Mouse (Mus musculus) myocyte (in vitro differentiated cells): ENCODE results near the gene Sox5. TPM values are rescaled to one million over a fixed set of nuclear protein-coding genes. Genes with fewer than 3 reads are reported as not detected.
A peak's percentile ranks its signal among the peaks of the same experiment; 100 is the strongest.

Experiments used
- H3K27me3 ChIP-seq: one replicate; pipeline ENCODE4 v1.6.1; 2011; ENCODE audit not compliant: control insufficient read depth, insufficient read depth, insufficient read length
- H3K36me3 ChIP-seq: one replicate; pipeline ENCODE4 v1.6.1; 2011; ENCODE audit not compliant: control insufficient read depth, insufficient read depth
- H3K4me2 ChIP-seq: one replicate; pipeline ENCODE4 v1.6.1; 2011; ENCODE audit warnings: low read depth, control low read depth
- H3K4me3 ChIP-seq: one replicate; pipeline ENCODE4 v1.5.1; 2011; ENCODE audit warnings: mild to moderate bottlenecking, control low read depth, moderate library complexity
- H3K79me2 ChIP-seq: one replicate; pipeline ENCODE4 v1.6.1; 2011; ENCODE audit not compliant: control insufficient read depth, insufficient read depth
- H3ac ChIP-seq: one replicate; pipeline ENCODE4 v1.6.1; 2011; ENCODE audit not compliant: control insufficient read depth, insufficient read length
- CEBPB ChIP-seq: IDR thresholded peaks from 2 replicates; pipeline ENCODE4 v1.6.1; 2011; ENCODE audit warnings: mild to moderate bottlenecking, moderate library complexity; ENCODE audit not compliant: poor library complexity, insufficient read depth, severe bottlenecking
- E2F4 ChIP-seq: IDR thresholded peaks from one replicate; pipeline ENCODE4 v1.6.1; 2011; ENCODE audit warnings: mild to moderate bottlenecking, control low read depth, moderate library complexity; ENCODE audit not compliant: insufficient read depth
- MAX ChIP-seq: IDR thresholded peaks from one replicate; pipeline ENCODE4 v1.6.1; 2011; ENCODE audit warnings: low read depth, mild to moderate bottlenecking, control low read depth
- MYOD1 ChIP-seq, 3 experiments: IDR thresholded peaks; one replicate each; pipeline ENCODE4 v1.6.1; 2011; ENCODE audit warnings: control low read depth in 2 of 3, low read depth in 2 of 3, mild to moderate bottlenecking in 2 of 3, moderate library complexity in 1 of 3; ENCODE audit not compliant: insufficient read length in 2 of 3, control insufficient read depth in 1 of 3
- MYOG ChIP-seq, 3 experiments: IDR thresholded peaks; one replicate each; pipeline ENCODE4 v1.6.1; 2011; ENCODE audit warnings: control low read depth in 2 of 3, low read depth in 2 of 3, mild to moderate bottlenecking in 2 of 3; ENCODE audit not compliant: insufficient read length in 2 of 3, control insufficient read depth in 1 of 3, insufficient read depth in 1 of 3
- POLR2A ChIP-seq: IDR thresholded peaks from one replicate; pipeline ENCODE4 v1.6.1; 2011; ENCODE audit warnings: low read depth, mild to moderate bottlenecking, control low read depth, moderate library complexity; ENCODE audit not compliant: insufficient read length
- POLR2AphosphoS2 ChIP-seq: IDR thresholded peaks from one replicate; pipeline ENCODE4 v1.6.1; 2011; ENCODE audit warnings: low read depth, control low read depth; ENCODE audit not compliant: insufficient read length
- REST ChIP-seq: IDR thresholded peaks from one replicate; pipeline ENCODE4 v1.6.1; 2011; ENCODE audit warnings: mild to moderate bottlenecking, control low read depth, moderate library complexity; ENCODE audit not compliant: insufficient read depth, insufficient read length
- SRF ChIP-seq: IDR thresholded peaks from one replicate; pipeline ENCODE4 v1.6.1; 2011; ENCODE audit warnings: low read depth; ENCODE audit not compliant: control insufficient read depth, insufficient read length
- TCF12 ChIP-seq: IDR thresholded peaks from one replicate; pipeline ENCODE4 v1.6.1; 2011; ENCODE audit warnings: mild to moderate bottlenecking, control low read depth; ENCODE audit not compliant: poor library complexity, insufficient read depth, severe bottlenecking
- TCF3 ChIP-seq: IDR thresholded peaks from one replicate; pipeline ENCODE4 v1.6.1; 2011; ENCODE audit warnings: low read depth, control low read depth; ENCODE audit not compliant: insufficient read length
- USF1 ChIP-seq: IDR thresholded peaks from one replicate; pipeline ENCODE4 v1.6.1; 2011; ENCODE audit warnings: low read depth, mild to moderate bottlenecking, control low read depth, moderate library complexity
- polyA plus RNA-seq: library from polyadenylated mRNA; unstranded; fragments of >200 nt; fragmentation: generic; extraction: Trizol; gene quantifications from one replicate; pipeline ENCODE4 v1.2.1, GENCODE M21; 2012; ENCODE audit warnings: missing spikeins

Gene Sox5
- polyA plus RNA-seq, 1 experiment, result 0.50 TPM

- no peaks in the 10 kb centered on the region for H3K36me3 ChIP-seq
- H3K79me2 ChIP-seq, result no peaks in the 10 kb centered on the region
- no peak overlapping the region for H3K4me3 ChIP-seq
- no peak overlapping the region for H3ac ChIP-seq
- no peaks in the 10 kb centered on the region for H3K27me3 ChIP-seq
- no peak for TF ChIP-seq POLR2A
- TF ChIP-seq MAX, result no peak
- TF ChIP-seq TCF12, result no peak
- no peak for TF ChIP-seq MYOD1 (IDR thresholded peaks at IDR 0.05; ENCODE audit: control insufficient read depth in 1 of 3, insufficient read length in 2 of 3, low read depth in 2 of 3)
- no peak for TF ChIP-seq POLR2AphosphoS2
- no peak for TF ChIP-seq SRF
- no peak for TF ChIP-seq E2F4
- TF ChIP-seq USF1, result no peak
- no peak for TF ChIP-seq REST
- no peak for TF ChIP-seq MYOG (IDR thresholded peaks at IDR 0.05; ENCODE audit: control insufficient read depth in 1 of 3, insufficient read depth in 1 of 3, insufficient read length in 2 of 3, low read depth in 2 of 3)
- TF ChIP-seq TCF3, result no peak
- TF ChIP-seq CEBPB, result no peak
- H3K4me2 ChIP-seq, result no peak overlapping the region
Measured at GRCm38 (mm10) chr6:144077826-144078225, 704.0 kb downstream of the Sox5 start.

- Histone ChIP-seq H3ac (no peak overlapping the region), H3K4me3 (no peak overlapping the region), H3K36me3 (no peaks in the 10 kb centered on the region), H3K27me3 (no peaks in the 10 kb centered on the region), H3K79me2 (no peaks in the 10 kb centered on the region), H3K4me2 (no peak overlapping the region)
- TF ChIP-seq MYOD1 (IDR thresholded peaks at IDR 0.05; ENCODE audit: control insufficient read depth in 1 of 3, insufficient read length in 2 of 3, low read depth in 2 of 3) (no peak), SRF (no peak), MAX (no peak), TCF12 (no peak), REST (no peak), E2F4 (no peak), POLR2A (no peak), MYOG (IDR thresholded peaks at IDR 0.05; ENCODE audit: control insufficient read depth in 1 of 3, insufficient read depth in 1 of 3, insufficient read length in 2 of 3, low read depth in 2 of 3) (no peak), CEBPB (no peak)
Measured at GRCm38 (mm10) chr6:144076376-144076775, 705.4 kb downstream of the Sox5 start.

- H3K27me3 ChIP-seq, result no peaks in the 10 kb centered on the region
- no peak overlapping the region for H3K4me3 ChIP-seq
- TF ChIP-seq POLR2AphosphoS2 (no peak), REST (no peak)
- no peaks in the 10 kb centered on the region for H3K79me2 ChIP-seq
- H3K4me2 ChIP-seq, result peak overlapping the region; percentile 72
- no peak overlapping the region for H3ac ChIP-seq
- H3K36me3 ChIP-seq, result no peaks in the 10 kb centered on the region
Measured at GRCm38 (mm10) chr6:144075327-144075941, 706.3 kb downstream of the Sox5 start.

GRCm38 (mm10) chr6:144074826-144075225, 707.0 kb downstream of the Sox5 start:
- H3K79me2 ChIP-seq, result no peaks in the 10 kb centered on the region
- H3K4me3 ChIP-seq, result no peak overlapping the region
- peak overlapping the region; percentile 72 for H3K4me2 ChIP-seq
- TF ChIP-seq SRF (no peak), MAX (no peak), POLR2A (no peak), REST (no peak), TCF3 (no peak), POLR2AphosphoS2 (no peak), MYOD1 (IDR thresholded peaks at IDR 0.05; ENCODE audit: control insufficient read depth in 1 of 3, insufficient read length in 2 of 3, low read depth in 2 of 3) (no peak), TCF12 (no peak), CEBPB (no peak), MYOG (IDR thresholded peaks at IDR 0.05; ENCODE audit: control insufficient read depth in 1 of 3, insufficient read depth in 1 of 3, insufficient read length in 2 of 3, low read depth in 2 of 3) (no peak), USF1 (no peak), E2F4 (no peak)
- no peak overlapping the region for H3ac ChIP-seq
- H3K36me3 ChIP-seq, result no peaks in the 10 kb centered on the region
- no peaks in the 10 kb centered on the region for H3K27me3 ChIP-seq

GRCm38 (mm10) chr6:144070461-144070860, 711.3 kb downstream of the Sox5 start:
- Histone ChIP-seq H3K4me3 (no peak overlapping the region), H3ac (no peak overlapping the region), H3K27me3 (no peaks in the 10 kb centered on the region), H3K79me2 (no peaks in the 10 kb centered on the region), H3K36me3 (no peaks in the 10 kb centered on the region), H3K4me2 (no peak overlapping the region)
- no peak for TF ChIP-seq REST
- TF ChIP-seq TCF12, result no peak
- TF ChIP-seq SRF, result no peak
- TF ChIP-seq E2F4, result no peak
- no peak for TF ChIP-seq CEBPB
- TF ChIP-seq TCF3, result no peak
- no peak for TF ChIP-seq MYOG (IDR thresholded peaks at IDR 0.05; ENCODE audit: control insufficient read depth in 1 of 3, insufficient read depth in 1 of 3, insufficient read length in 2 of 3, low read depth in 2 of 3)
- no peak for TF ChIP-seq MAX
- no peak for TF ChIP-seq POLR2AphosphoS2
- no peak for TF ChIP-seq MYOD1 (IDR thresholded peaks at IDR 0.05; ENCODE audit: control insufficient read depth in 1 of 3, insufficient read length in 2 of 3, low read depth in 2 of 3)
- no peak for TF ChIP-seq POLR2A
- no peak for TF ChIP-seq USF1
